Mouse (Mus musculus): ENCODE measurements around the gene Cul4a.

GRCm38 (mm10) chr8:13124897-13125296, 19.5 kb downstream of the Cul4a start:
- TF ChIP-seq EP300 (optimal IDR thresholded peaks at IDR 0.05), result no peak
- TF ChIP-seq CTCF (IDR thresholded peaks at IDR 0.05; ENCODE audit: low read depth), result no peak

All from stomach, postnatal 0 days (tissue).